Mouse (Mus musculus) liver, postnatal 0 days (tissue): ENCODE results near the gene E2f6.

Experiments
- CTCF ChIP-seq: sonication (generic); IDR thresholded peaks from 2 replicates; pipeline ENCODE4 v1.5.1; 2016; ENCODE audit warnings: antibody characterized with exemption, low read depth
- EP300 ChIP-seq: IDR thresholded peaks from 2 replicates; pipeline ENCODE4 v1.6.1; 2016; ENCODE audit warnings: antibody characterized with exemption, low read depth, mild to moderate bottlenecking

- no peak for TF ChIP-seq CTCF
- TF ChIP-seq EP300 = no peak
These were observed 10.0 kb downstream of the E2f6 start for GRCm38 (mm10) chr12:16820761-16821160.
